Comparison of ENCODE assay signal across 8 mouse cellular contexts in the genomic region with DNA sequence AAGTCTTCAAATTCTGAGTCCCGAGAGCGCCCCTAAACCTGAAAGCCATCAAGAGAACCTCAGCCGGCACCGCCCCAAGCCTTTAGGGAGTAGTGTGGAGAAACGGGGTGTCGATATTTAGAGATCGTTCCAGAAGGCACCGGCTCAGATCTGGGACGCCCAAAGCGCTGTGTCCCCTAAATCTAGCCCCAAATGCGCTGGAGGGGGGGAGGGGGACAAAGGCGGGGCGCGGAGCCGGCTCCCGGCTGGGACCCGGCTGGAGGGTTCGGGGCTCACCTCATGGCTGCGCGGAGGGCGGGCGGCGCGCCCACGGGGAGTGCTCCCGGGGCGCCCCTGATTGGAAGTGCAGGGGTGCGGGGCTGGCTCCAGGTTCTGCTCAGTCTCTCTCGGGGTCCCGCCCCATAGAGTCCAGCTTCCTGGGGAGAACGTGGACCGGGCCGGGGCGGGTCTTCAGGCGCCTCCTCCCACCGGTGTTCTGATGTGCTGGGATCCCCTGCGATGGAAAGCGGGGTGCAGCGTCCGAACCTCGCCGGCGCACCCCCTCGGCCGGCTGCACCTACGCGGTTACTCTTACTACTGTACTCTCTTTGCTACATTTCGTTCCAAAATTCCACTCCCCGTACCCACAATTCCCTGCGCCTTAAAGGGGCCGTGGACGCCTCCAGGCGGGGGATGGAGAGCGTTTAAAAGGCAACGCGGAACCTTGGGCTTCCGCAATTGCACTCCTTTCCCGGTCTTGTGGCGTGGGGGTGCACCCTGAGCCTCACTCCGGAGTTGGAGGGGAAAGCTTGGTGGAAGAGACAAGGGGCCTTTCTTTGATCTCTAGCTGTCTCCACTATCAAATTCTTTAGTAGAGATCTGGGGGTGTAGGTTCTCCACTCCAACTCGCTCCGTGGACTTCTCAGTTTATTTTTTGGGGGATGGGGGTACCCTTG. TPM values are rescaled to one million over a fixed set of nuclear protein-coding genes. Genes with fewer than 3 reads are reported as not detected.
A peak's percentile ranks its signal among the peaks of the same experiment; 100 is the strongest.
DNase-seq lines count a peak whose midpoint lies in the region; ATAC-seq and TF ChIP-seq lines count a peak whose summit lies in the region.

Gene Vasp, minus strand, starts transcription at position 580 of the 935 bp plus-strand sequence.

- peak within 1 kb of the TSS; percentile 73 for H3K27ac ChIP-seq in cerebellum, adult 2 months (ENCODE audit: insufficient read depth, low read length)
- peak within 1 kb of the TSS; percentile 78 for H3K27ac ChIP-seq in forebrain, postnatal 0 days (ENCODE audit: low read depth, low read length)
- H3K27ac ChIP-seq in layer of hippocampus, adult 2 months = peak within 1 kb of the TSS; percentile 89
- H3K27ac ChIP-seq in lung, embryonic 14.5 days (ENCODE audit: low read depth) = peak within 1 kb of the TSS; percentile 94

- no peak for TF ChIP-seq CTCF in cerebellum, adult 2 months (IDR thresholded peaks at IDR 0.05; ENCODE audit: borderline replicate concordance, insufficient read depth, low read depth, low read length)
- peak; percentile 30 for TF ChIP-seq CTCF in forebrain, postnatal 0 days (IDR thresholded peaks at IDR 0.05; ENCODE audit: low read depth)
- TF ChIP-seq CTCF in layer of hippocampus, adult 2 months (conservative IDR thresholded peaks at IDR 0.05) = no peak; the same call in 1 of the 2 replicates
- TF ChIP-seq CTCF in lung, embryonic 14.5 days (IDR thresholded peaks at IDR 0.05; ENCODE audit: low read depth) = peak; percentile 20; the same call in 1 of the 2 replicates

- H3K9ac ChIP-seq in forebrain, postnatal 0 days = peak within 1 kb of the TSS; percentile 66
- H3K9ac ChIP-seq in lung, embryonic 14.5 days = peak within 1 kb of the TSS; percentile 88

- no peaks in the 10 kb centered on the region for H3K36me3 ChIP-seq in forebrain, postnatal 0 days (ENCODE audit: insufficient read depth)
- H3K36me3 ChIP-seq in lung, embryonic 14.5 days (ENCODE audit: insufficient read depth) = peaks cover 13% of the 10 kb centered on the region

- no peaks in the 10 kb centered on the region for H3K9me3 ChIP-seq in forebrain, postnatal 0 days (ENCODE audit: low read length)
- H3K9me3 ChIP-seq in lung, embryonic 14.5 days (ENCODE audit: low read depth, low read length) = no peaks in the 10 kb centered on the region

- peaks cover 14% of the 10 kb centered on the region for H3K4me1 ChIP-seq in cerebellum, adult 2 months (ENCODE audit: control insufficient read depth, insufficient read depth, low read length)
- H3K4me1 ChIP-seq in forebrain, postnatal 0 days (ENCODE audit: insufficient read depth) = peaks cover 15% of the 10 kb centered on the region
- H3K4me1 ChIP-seq in lung, embryonic 14.5 days (ENCODE audit: insufficient read depth) = 0 out of 2 replicates have a peak, but pooled peaks cover 9% of the 10 kb centered on the region

- H3K27me3 ChIP-seq in cerebellum, adult 2 months (ENCODE audit: control insufficient read depth, insufficient read depth, low read length) = no peaks in the 10 kb centered on the region
- no peaks in the 10 kb centered on the region; the same call in 1 of the 2 replicates for H3K27me3 ChIP-seq in forebrain, postnatal 0 days (ENCODE audit: insufficient read depth, low read length)
- H3K27me3 ChIP-seq in lung, embryonic 14.5 days (ENCODE audit: insufficient read depth, low read length) = no peaks in the 10 kb centered on the region

- peak within 1 kb of the TSS; percentile 95 for H3K4me2 ChIP-seq in forebrain, postnatal 0 days (ENCODE audit: low read depth)
- H3K4me2 ChIP-seq in lung, embryonic 14.5 days = peak within 1 kb of the TSS; percentile 74

- WGBS in cerebellum, adult 2 months = under 1% methylated on average over 59 of the region's 62 CpGs
- 2% methylated on average over 52 of the region's 62 CpGs for WGBS in forebrain, postnatal 0 days
- under 1% methylated on average over 62 of the region's 62 CpGs for WGBS in lung, embryonic 14.5 days

- peak within 1 kb of the TSS; percentile 64 for H3K4me3 ChIP-seq in cerebellum, adult 2 months (replicated peaks; ENCODE audit: insufficient read depth, low read depth, low read length)
- peak within 1 kb of the TSS; percentile 72 for H3K4me3 ChIP-seq in forebrain, postnatal 0 days (ENCODE audit: low read depth, low read length)
- H3K4me3 ChIP-seq in layer of hippocampus, adult 2 months = peak within 1 kb of the TSS; percentile 78
- peak within 1 kb of the TSS; percentile 99 for H3K4me3 ChIP-seq in lung, embryonic 14.5 days (ENCODE audit: low read depth, low read length)

- ATAC-seq in forebrain, postnatal 0 days = peak; percentile 91
- peak; percentile 62 for ATAC-seq in lung, embryonic 14.5 days (ENCODE audit: insufficient read depth)
- peak; percentile 53 for ATAC-seq in neutrophil, adult 5-6 weeks (ENCODE audit: extremely low read depth, insufficient number of reproducible peaks, low FRiP score, poor library complexity, severe bottlenecking)

- peak; percentile 53; the same call in 1 of the 2 replicates for TF ChIP-seq POLR2A in cerebellum, adult 2 months (IDR thresholded peaks at IDR 0.05; ENCODE audit: borderline replicate concordance, insufficient read depth, low read length)

- DNase-seq in MEL-GATA-1-ER (ENCODE audit: extremely low read depth, low read depth) = peak; percentile 81
- peak; percentile 85 to 87 for DNase-seq in cerebellum, adult 2 months
- peak; percentile 91 for DNase-seq in forebrain, postnatal 0 days
- peak; percentile 89 to 90 for DNase-seq in heart, postnatal 36 days
- peak; percentile 80 to 84 for DNase-seq in layer of hippocampus, adult 2 months (ENCODE audit: low spot score in 2 of 2)
- DNase-seq in lung, embryonic 14.5 days = peak; percentile 95
- DNase-seq in thymus, adult 18-20 months = peak; percentile 72 to 84

- intact Hi-C loops in heart, postnatal 36 days (cut with DNase I) = no loop called here

RNA-seq across cellular contexts. Expression of gene Vasp, which starts in this region (rescaled TPM):
- 30.8 and 32.9 TPM in 2 replicates for polyA plus RNA-seq in cerebellum, adult 2 months (2012; rRNA removed)
- 40.6 and 45.9 TPM in 2 replicates for total RNA-seq in forebrain, postnatal 0 days (2014; rRNA removed)
- polyA plus RNA-seq in forebrain, postnatal 0 days (2015; fragmentation: Nextera tagmentation; extraction: Ambion mirVana) = 30.0 and 30.6 TPM in 2 replicates
- 10 to 100 TPM; 32.6 to 36.1 TPM for total RNA-seq in heart, postnatal 36 days (2021)
- 10 to 100 TPM; 15.7 to 17.1 TPM for total RNA-seq in layer of hippocampus, adult 2 months (2021)
- 88.9 and 95.3 TPM in 2 replicates for polyA plus RNA-seq in lung, embryonic 14.5 days (2014; fragmentation: Nextera tagmentation; extraction: Ambion mirVana)
- 400 and 419 TPM in 2 replicates for total RNA-seq in neutrophil, adult 5-6 weeks (2017)

Comparison
In these comparisons a context has a peak if more than half of its experiments do, and no peak if none do; other contexts are left out.
1. Peak in every context shown above with its lines: DNase-seq, ATAC-seq, H3K4me3 ChIP-seq and H3K27ac ChIP-seq.
2. CTCF ChIP-seq: peak in forebrain, postnatal 0 days (single experiment) and lung, embryonic 14.5 days (single experiment); none in cerebellum, adult 2 months (single experiment) and layer of hippocampus, adult 2 months (single experiment).